17 mouse cellular contexts compared by ENCODE assay signal in the genomic region with DNA sequence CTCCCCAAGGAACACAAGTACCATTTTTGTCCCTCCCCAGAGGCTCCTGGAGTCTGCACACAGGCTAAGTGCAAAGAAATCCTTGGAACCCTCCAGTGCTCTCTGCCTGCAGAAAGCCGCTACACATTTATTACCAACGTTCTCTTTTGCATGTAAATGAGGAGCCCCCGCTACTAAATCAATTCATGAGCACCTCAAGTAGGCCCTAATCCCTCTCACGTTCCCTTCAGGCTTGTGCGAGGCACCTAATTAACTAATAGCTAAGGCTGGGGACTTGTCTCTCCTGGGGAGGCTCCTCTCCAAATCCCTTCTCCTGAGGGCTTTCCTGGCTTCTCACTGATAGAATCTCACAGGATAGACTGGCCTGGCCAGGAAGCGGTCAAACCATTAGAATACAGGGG.
DNase-seq lines count a peak whose midpoint lies in the region; ATAC-seq and TF ChIP-seq lines count a peak whose summit lies in the region.
"Had no signal": no experiment of that assay in that cellular context is flagged by ENCODE, and none has a peak within 500 bp of the region (broad histone marks: within the 10 kb centered on the region; RNA-seq: fewer than 3 reads in every experiment).

No protein-coding gene starts in this region.

- no peaks in the 10 kb centered on the region for H3K9me3 ChIP-seq in forebrain, embryonic 13.5 days (replicated peaks)
- no peaks in the 10 kb centered on the region for H3K9me3 ChIP-seq in hindbrain, embryonic 15.5 days
- H3K9me3 ChIP-seq in midbrain, postnatal 0 days (ENCODE audit: low read length), result no peaks in the 10 kb centered on the region
- H3K9me3 ChIP-seq: heart, embryonic 10.5 days; limb, embryonic 15.5 days had no signal

- H3K4me2 ChIP-seq in forebrain, embryonic 13.5 days, result peak overlapping the region; percentile 22
- no peak overlapping the region for H3K4me2 ChIP-seq in hindbrain, embryonic 15.5 days
- no peak overlapping the region for H3K4me2 ChIP-seq in midbrain, postnatal 0 days (ENCODE audit: low read depth, low read length, poor library complexity, severe bottlenecking)
- H3K4me2 ChIP-seq: limb, embryonic 15.5 days had no signal

- peak overlapping the region; percentile 61 for H3K27ac ChIP-seq in forebrain, embryonic 13.5 days
- H3K27ac ChIP-seq in hindbrain, embryonic 15.5 days (replicated peaks), result peak overlapping the region; percentile 68
- H3K27ac ChIP-seq in midbrain, postnatal 0 days (ENCODE audit: low read depth, low read length), result no peak overlapping the region
- H3K27ac ChIP-seq: heart, embryonic 10.5 days; left cerebral cortex, adult 2 months; limb, embryonic 15.5 days had no signal

- H3K9ac ChIP-seq in forebrain, embryonic 13.5 days, result no peak overlapping the region
- H3K9ac ChIP-seq in hindbrain, embryonic 15.5 days, result no peak overlapping the region
- no peak overlapping the region for H3K9ac ChIP-seq in midbrain, postnatal 0 days (replicated peaks; ENCODE audit: low read length, poor library complexity, severe bottlenecking)
- H3K9ac ChIP-seq: limb, embryonic 15.5 days had no signal

- peak; percentile 13 for DNase-seq in embryo, embryonic 9.5 days (ENCODE audit: extremely low spot score)
- peak; percentile 15 for DNase-seq in midbrain, postnatal 0 days (ENCODE audit: low spot score)
- DNase-seq in right cerebral cortex, postnatal 4 days, result no peak
- no peak for DNase-seq in cerebellum, postnatal 10 days
- DNase-seq in spleen, postnatal 36 days (ENCODE audit: low spot score in 2 of 2), result no peak
- DNase-seq in ovary, postnatal 36 days (ENCODE audit: low spot score), result no peak
- DNase-seq: cerebellum, adult 11-12 months; gastrocnemius, postnatal 10 days; heart, postnatal 36 days; kidney, adult 11 months; lung, adult 2 months; right cerebral cortex, postnatal 14 days had no signal

- 0 out of 2 replicates have a peak, but pooled peaks cover 6% of the 10 kb centered on the region for H3K27me3 ChIP-seq in forebrain, embryonic 13.5 days
- H3K27me3 ChIP-seq in hindbrain, embryonic 15.5 days, result no peaks in the 10 kb centered on the region
- no peaks in the 10 kb centered on the region for H3K27me3 ChIP-seq in midbrain, postnatal 0 days (ENCODE audit: insufficient read depth, low read length)
- H3K27me3 ChIP-seq: limb, embryonic 15.5 days had no signal

- 0 out of 2 replicates have a peak, but pooled peaks have one; percentile 18 for TF ChIP-seq CTCF in midbrain, postnatal 0 days (IDR thresholded peaks at IDR 0.05)

- 5% methylated on average over 6 of the region's 6 CpGs for WGBS in forebrain, embryonic 13.5 days
- 6% methylated on average over 6 of the region's 6 CpGs for whole genome bisulfite sequencing in hindbrain, embryonic 15.5 days
- WGBS in midbrain, postnatal 0 days, result 8% methylated on average over 6 of the region's 6 CpGs

- peaks cover 46% of the 10 kb centered on the region for H3K4me1 ChIP-seq in forebrain, embryonic 13.5 days
- H3K4me1 ChIP-seq in hindbrain, embryonic 15.5 days (replicated peaks), result peaks cover 36% of the 10 kb centered on the region
- peaks cover 14% of the 10 kb centered on the region for H3K4me1 ChIP-seq in midbrain, postnatal 0 days (ENCODE audit: insufficient read depth, low read length)

- no peaks in the 10 kb centered on the region for H3K36me3 ChIP-seq in forebrain, embryonic 13.5 days (ENCODE audit: poor library complexity, severe bottlenecking)
- no peaks in the 10 kb centered on the region for H3K36me3 ChIP-seq in hindbrain, embryonic 15.5 days
- H3K36me3 ChIP-seq in midbrain, postnatal 0 days (ENCODE audit: insufficient read depth, low read length), result no peaks in the 10 kb centered on the region
- H3K36me3 ChIP-seq: heart, embryonic 10.5 days; limb, embryonic 15.5 days had no signal

- H3K4me3 ChIP-seq in forebrain, embryonic 13.5 days, result no peak overlapping the region
- H3K4me3 ChIP-seq in hindbrain, embryonic 15.5 days, result no peak overlapping the region
- H3K4me3 ChIP-seq in midbrain, postnatal 0 days (ENCODE audit: low read depth, low read length), result no peak overlapping the region
- H3K4me3 ChIP-seq: heart, embryonic 10.5 days; left cerebral cortex, adult 2 months; limb, embryonic 15.5 days had no signal

- ATAC-seq in forebrain, embryonic 13.5 days, result peak; percentile 50; the same call in 1 of the 2 replicates
- ATAC-seq in hindbrain, embryonic 15.5 days (ENCODE audit: low FRiP score, low read depth), result peak; percentile 20; the same call in 1 of the 2 replicates
- no peak for ATAC-seq in midbrain, postnatal 0 days (ENCODE audit: low FRiP score)

Comparison
In these comparisons a context has a peak if more than half of its experiments do, and no peak if none do; other contexts are left out.
1. DNase-seq: peak in embryo, embryonic 9.5 days (single experiment) and midbrain, postnatal 0 days (single experiment); none in right cerebral cortex, postnatal 4 days (single experiment), cerebellum, postnatal 10 days (0 of 2), spleen, postnatal 36 days (0 of 2) and ovary, postnatal 36 days (single experiment).